Mouse (Mus musculus): ENCODE measurements around the gene Lrch1.

The Lrch1 gene

GRCm38 (mm10) chr14:74922039-74922736 is 25.5 kb downstream of the Lrch1 start:
- peak; percentile 8 for DNase-seq (ENCODE audit: low spot score)

- DNase-seq (ENCODE audit: low spot score) = no peak
These were observed 26.2 kb downstream of the Lrch1 start for GRCm38 (mm10) chr14:74921471-74921870.

- no peak for DNase-seq (ENCODE audit: low spot score)
These were observed 28.5 kb downstream of the Lrch1 start for GRCm38 (mm10) chr14:74919132-74919531.

- DNase-seq (ENCODE audit: low spot score) = no peak
These were observed 29.1 kb downstream of the Lrch1 start for GRCm38 (mm10) chr14:74918521-74919103.

- DNase-seq (ENCODE audit: low spot score) = no peak
These were observed 30.1 kb downstream of the Lrch1 start for GRCm38 (mm10) chr14:74917504-74918124.

GRCm38 (mm10) chr14:74916691-74917090 is 31.0 kb downstream of the Lrch1 start:
- DNase-seq (ENCODE audit: low spot score) = no peak

GRCm38 (mm10) chr14:74916075-74916474 is 31.6 kb downstream of the Lrch1 start:
- DNase-seq (ENCODE audit: low spot score) = peak; percentile 8

- DNase-seq (ENCODE audit: low spot score) = no peak
These were observed 32.0 kb downstream of the Lrch1 start for GRCm38 (mm10) chr14:74915658-74916057.

GRCm38 (mm10) chr14:74915025-74915424 is 32.7 kb downstream of the Lrch1 start:
- DNase-seq (ENCODE audit: low spot score) = no peak

- no peak for DNase-seq (ENCODE audit: low spot score)
These were observed 34.1 kb downstream of the Lrch1 start for GRCm38 (mm10) chr14:74913381-74914230.

- DNase-seq (ENCODE audit: low spot score) = no peak
These were observed 37.3 kb downstream of the Lrch1 start for GRCm38 (mm10) chr14:74910363-74910762.

- DNase-seq (ENCODE audit: low spot score) = no peak
These were observed 38.7 kb downstream of the Lrch1 start for GRCm38 (mm10) chr14:74909021-74909420.

GRCm38 (mm10) chr14:74908250-74908649 is 39.4 kb downstream of the Lrch1 start:
- DNase-seq (ENCODE audit: low spot score) = no peak

GRCm38 (mm10) chr14:74907706-74908105 is 40.0 kb downstream of the Lrch1 start:
- no peak for DNase-seq (ENCODE audit: low spot score)

- DNase-seq (ENCODE audit: low spot score) = no peak
These were observed 41.7 kb downstream of the Lrch1 start for GRCm38 (mm10) chr14:74905990-74906389.

- no peak for DNase-seq (ENCODE audit: low spot score)
These were observed 43.2 kb downstream of the Lrch1 start for GRCm38 (mm10) chr14:74904442-74904841.

- no peak for DNase-seq (ENCODE audit: low spot score)
These were observed 44.6 kb downstream of the Lrch1 start for GRCm38 (mm10) chr14:74903047-74903446.

- DNase-seq (ENCODE audit: low spot score) = no peak
These were observed 46.8 kb downstream of the Lrch1 start for GRCm38 (mm10) chr14:74900705-74901369.

GRCm38 (mm10) chr14:74899953-74900704 is 47.5 kb downstream of the Lrch1 start:
- DNase-seq (ENCODE audit: low spot score) = no peak

GRCm38 (mm10) chr14:74898939-74899338 is 48.7 kb downstream of the Lrch1 start:
- DNase-seq (ENCODE audit: low spot score) = no peak

GRCm38 (mm10) chr14:74893693-74894092 is 54.0 kb downstream of the Lrch1 start:
- DNase-seq (ENCODE audit: low spot score) = no peak
